Mouse (Mus musculus) ES-E14 (cell line): ENCODE results near the gene Homer3.

Experiments
- CHD2 ChIP-seq: IDR thresholded peaks from 2 replicates; pipeline ENCODE4 v1.6.1; 2014; ENCODE audit warnings: mild to moderate bottlenecking, low read depth, low read length, inconsistent platforms
- HCFC1 ChIP-seq: IDR thresholded peaks from 2 replicates; pipeline ENCODE4 v1.6.1; 2012; ENCODE audit warnings: low read length, inconsistent platforms, borderline replicate concordance; ENCODE audit not compliant: insufficient read depth
- ZC3H11A ChIP-seq: IDR thresholded peaks from 2 replicates; pipeline ENCODE4 v1.6.1; 2012; ENCODE audit warnings: low read depth, mild to moderate bottlenecking, inconsistent platforms, low read length, borderline replicate concordance
- ZNF384 ChIP-seq: IDR thresholded peaks from 2 replicates; pipeline ENCODE4 v1.6.1; 2012; ENCODE audit warnings: low read depth, low read length, inconsistent platforms

DNA sequence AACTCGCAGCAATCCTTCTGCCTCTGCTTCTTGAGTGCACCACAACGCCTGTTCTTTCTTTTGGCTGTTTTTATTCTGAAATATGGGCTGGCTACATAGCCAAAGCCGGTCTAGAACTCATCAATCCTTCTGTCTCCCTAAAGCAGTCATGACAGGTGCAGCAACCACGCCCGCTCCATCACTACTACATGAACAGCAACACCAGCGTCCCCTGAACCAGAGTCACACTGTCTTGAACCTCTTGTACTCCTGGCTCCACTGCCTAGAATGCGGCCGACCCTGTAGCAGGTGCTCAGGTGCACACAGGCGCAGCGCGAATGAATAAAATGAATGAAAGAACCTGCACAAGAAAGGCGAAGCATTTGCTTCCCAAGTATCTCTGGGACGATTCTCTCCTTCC, 49.0 kb upstream of the Homer3 start:
- TF ChIP-seq CHD2 (no peak), ZC3H11A (no peak), HCFC1 (no peak), ZNF384 (no peak)
